Mouse (Mus musculus) liver (tissue): ENCODE measurements at regions not wholly inside any gene's neighbourhood (a gene's known extent, or its start where the extent isn't known, plus 50 kb on each side); places are given as distances from the start of the nearest gene placed in this dataset.

ENCODE experiments used
- DNase-seq: peaks from one replicate; pipeline ENCODE4 v3.0.0-alpha.2; 2020; ENCODE audit warnings: mixed read lengths

GRCm38 (mm10) chr11:114249215-114249614, 182.4 kb upstream of the Sdk2 start:
- DNase-seq = no peak

- DNase-seq = no peak
These were observed 181.5 kb upstream of the Sdk2 start for GRCm38 (mm10) chr11:114248261-114248898.

- no peak for DNase-seq
These were observed 172.5 kb upstream of the Sdk2 start for GRCm38 (mm10) chr11:114239311-114239803.

- no peak for DNase-seq
These were observed 172.0 kb upstream of the Sdk2 start for GRCm38 (mm10) chr11:114238801-114239200.

GRCm38 (mm10) chr11:114238316-114238715, 171.5 kb upstream of the Sdk2 start:
- no peak for DNase-seq

- no peak for DNase-seq
These were observed 167.7 kb upstream of the Sdk2 start for GRCm38 (mm10) chr11:114234542-114234910.

GRCm38 (mm10) chr11:114233636-114234541, 167.0 kb upstream of the Sdk2 start:
- no peak for DNase-seq

GRCm38 (mm10) chr11:114231841-114232240, 165.0 kb upstream of the Sdk2 start:
- no peak for DNase-seq

GRCm38 (mm10) chr11:114229763-114230162, 162.9 kb upstream of the Sdk2 start:
- DNase-seq = no peak

- no peak for DNase-seq
These were observed 162.3 kb upstream of the Sdk2 start for GRCm38 (mm10) chr11:114229196-114229595.

- DNase-seq = no peak
These were observed 159.7 kb upstream of the Sdk2 start for GRCm38 (mm10) chr11:114226553-114226952.

- DNase-seq = no peak
These were observed 157.9 kb upstream of the Sdk2 start for GRCm38 (mm10) chr11:114224706-114225105.

- no peak for DNase-seq
These were observed 156.2 kb upstream of the Sdk2 start for GRCm38 (mm10) chr11:114223061-114223460.

GRCm38 (mm10) chr11:114220466-114220865, 153.6 kb upstream of the Sdk2 start:
- DNase-seq = no peak

GRCm38 (mm10) chr11:114218732-114219506, 152.1 kb upstream of the Sdk2 start:
- no peak for DNase-seq

GRCm38 (mm10) chr11:114217245-114217757, 150.5 kb upstream of the Sdk2 start:
- no peak for DNase-seq

- no peak for DNase-seq
These were observed 149.6 kb upstream of the Sdk2 start for GRCm38 (mm10) chr11:114216493-114216892.

- no peak for DNase-seq
These were observed 148.4 kb upstream of the Sdk2 start for GRCm38 (mm10) chr11:114215256-114215655.

GRCm38 (mm10) chr11:114212136-114212535, 145.3 kb upstream of the Sdk2 start:
- no peak for DNase-seq

- DNase-seq = peak; percentile 61
These were observed 138.3 kb upstream of the Sdk2 start for GRCm38 (mm10) chr11:114205192-114205591.

GRCm38 (mm10) chr11:114203416-114203815, 136.6 kb upstream of the Sdk2 start:
- no peak for DNase-seq

- DNase-seq = no peak
These were observed 135.6 kb upstream of the Sdk2 start for GRCm38 (mm10) chr11:114202486-114202885.

GRCm38 (mm10) chr11:114199081-114199586, 132.3 kb upstream of the Sdk2 start:
- DNase-seq = no peak
